Mouse (Mus musculus) stomach, postnatal 0 days (tissue): ENCODE data around the gene Omp. TPM values are rescaled to one million over a fixed set of nuclear protein-coding genes. Genes with fewer than 3 reads are reported as not detected.

Source experiments
- ATAC-seq: fragments of 200-750 bp; cut with Nextera tagmentation; 2 replicates; pipeline ENCODE4 v1.8.0; 2017; ENCODE audit not compliant: low FRiP score, low TSS enrichment
- DNase-seq: peaks from one replicate; pipeline ENCODE4 v3.0.0-alpha.2; 2016; ENCODE audit warnings: low spot score
- H3K27ac ChIP-seq: fragments of 300-500 bp; sonication (generic); replicated peaks from 2 replicates; pipeline ENCODE4 v1.5.1; 2014; ENCODE audit warnings: mild to moderate bottlenecking, control low read depth
- H3K27me3 ChIP-seq: fragments of 300-500 bp; sonication (generic); 2 replicates; pipeline ENCODE4 v1.6.1; 2014; ENCODE audit warnings: low read length; ENCODE audit not compliant: control insufficient read depth, insufficient read depth
- H3K36me3 ChIP-seq: fragments of 300-500 bp; sonication (generic); 2 replicates; pipeline ENCODE4 v1.6.1; 2014; ENCODE audit warnings: low read length, mixed read lengths; ENCODE audit not compliant: control insufficient read depth, insufficient read depth
- H3K4me1 ChIP-seq: fragments of 300-500 bp; sonication (generic); replicated peaks from 2 replicates; pipeline ENCODE4 v1.6.1; 2014; ENCODE audit warnings: antibody characterized with exemption; ENCODE audit not compliant: control insufficient read depth, insufficient read depth
- H3K4me2 ChIP-seq: fragments of 300-500 bp; sonication (generic); replicated peaks from 2 replicates; pipeline ENCODE4 v1.6.1; 2014; ENCODE audit warnings: low read depth, mild to moderate bottlenecking, control low read depth, moderate library complexity
- H3K4me3 ChIP-seq: fragments of 300-500 bp; sonication (generic); 2 replicates; pipeline ENCODE4 v1.5.1; 2014; ENCODE audit warnings: low read depth, low read length, control low read depth
- H3K9ac ChIP-seq: fragments of 300-500 bp; sonication (generic); 2 replicates; pipeline ENCODE4 v1.6.1; 2014; ENCODE audit warnings: mild to moderate bottlenecking, low read length, control low read depth, mixed read lengths
- H3K9me3 ChIP-seq: fragments of 300-500 bp; sonication (generic); 2 replicates; pipeline ENCODE4 v1.6.1; 2016; ENCODE audit warnings: low read length; ENCODE audit not compliant: control insufficient read depth
- CTCF ChIP-seq: IDR thresholded peaks from 2 replicates; pipeline ENCODE4 v1.5.1; 2016; ENCODE audit warnings: antibody characterized with exemption, low read depth, mild to moderate bottlenecking, moderate library complexity
- EP300 ChIP-seq: optimal IDR thresholded peaks from 2 replicates; pipeline ENCODE3; 2016; ENCODE audit warnings: antibody characterized with exemption
- WGBS: fragments of 180-500 bp; shearing (Covaris S2); extraction: QIAGEN DNeasy Blood & Tissue Kit; methylation state at CpG from one replicate; pipeline ENCODE4 v1.1.7; 2014; 5-methylcytosine and 5-hydroxymethylcytosine counted together
- polyA plus RNA-seq: library from polyadenylated mRNA; unstranded; fragments of >200 nt; fragmentation: Nextera tagmentation; extraction: Ambion mirVana; gene quantifications from 2 replicates; pipeline ENCODE4 v1.2.1, GENCODE M21; 2015

Gene Omp
- polyA plus RNA-seq, 1 experiment from 2014 or later = 0.65 TPM

DNA sequence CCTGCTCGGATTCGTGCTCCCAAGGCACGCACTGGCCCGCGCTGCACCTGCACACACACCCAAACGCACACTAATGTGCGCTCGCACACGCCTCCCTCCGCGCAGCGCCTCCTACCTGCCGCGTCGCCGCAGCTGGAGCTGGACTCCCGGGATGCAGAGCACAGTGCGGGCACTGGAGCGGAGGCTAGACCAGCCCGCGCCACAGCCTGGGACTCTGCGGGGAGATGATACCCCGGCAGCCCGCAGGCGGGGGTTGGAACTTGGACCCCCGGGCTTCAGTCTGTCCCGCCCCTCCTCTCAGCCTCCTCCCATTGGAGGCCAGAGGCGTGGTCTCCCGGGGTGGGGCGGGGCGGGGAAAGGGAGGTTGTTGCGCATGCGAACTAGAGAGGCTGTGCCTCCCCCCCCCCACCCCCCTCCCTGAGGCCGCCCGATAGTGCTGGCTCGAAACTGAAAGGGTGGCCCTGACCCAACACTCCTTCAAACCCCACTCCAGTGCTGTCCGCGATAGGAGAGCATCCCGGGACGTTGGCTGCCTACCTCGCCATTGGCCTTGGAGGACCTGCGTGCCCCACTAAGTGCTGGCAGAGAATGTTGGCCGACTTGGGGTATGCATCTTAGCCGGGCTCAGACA lies 32.7 kb upstream of the Omp start, which contains the start of gene Capn5:
Gene Capn5 (minus strand): TSS at position 346 of the 631 bp plus-strand sequence.
- ATAC-seq = peak; percentile 86
- no peaks in the 10 kb centered on the region for H3K36me3 ChIP-seq

GRCm38 (mm10) chr7:98177566-98177928 lies 32.2 kb upstream of the Omp start:
- H3K36me3 ChIP-seq = no peaks in the 10 kb centered on the region
- 5% methylated on average over 9 of the region's 9 CpGs for WGBS
- H3K9me3 ChIP-seq = no peaks in the 10 kb centered on the region
- no peaks in the 10 kb centered on the region for H3K27me3 ChIP-seq
- ATAC-seq (no peak), DNase-seq (no peak)
- peak overlapping the region; percentile 77 for H3K4me3 ChIP-seq
- no peak overlapping the region for H3K27ac ChIP-seq
- H3K9ac ChIP-seq = peak overlapping the region; percentile 71
- H3K4me1 ChIP-seq = 0 out of 2 replicates have a peak, but pooled peaks cover 2% of the 10 kb centered on the region
- H3K4me2 ChIP-seq = peak overlapping the region; percentile 84
- TF ChIP-seq CTCF = no peak
- no peak for TF ChIP-seq EP300

More for the DNA sequence above, 32.7 kb upstream of the Omp start, which contains the start of gene Capn5:
- Histone ChIP-seq H3K27ac (peak within 1 kb of the TSS; percentile 67), H3K9me3 (no peaks in the 10 kb centered on the region), H3K4me2 (peak within 1 kb of the TSS; percentile 84), H3K4me3 (peak within 1 kb of the TSS; percentile 77), H3K27me3 (no peaks in the 10 kb centered on the region), H3K4me1 (0 out of 2 replicates have a peak, but pooled peaks cover 2% of the 10 kb centered on the region), H3K9ac (peak within 1 kb of the TSS; percentile 71)
- TF ChIP-seq EP300 (no peak), CTCF (peak; percentile 85)
- DNase-seq = peak; percentile 93
- 2% methylated on average over 38 of the region's 44 CpGs for WGBS

DNA sequence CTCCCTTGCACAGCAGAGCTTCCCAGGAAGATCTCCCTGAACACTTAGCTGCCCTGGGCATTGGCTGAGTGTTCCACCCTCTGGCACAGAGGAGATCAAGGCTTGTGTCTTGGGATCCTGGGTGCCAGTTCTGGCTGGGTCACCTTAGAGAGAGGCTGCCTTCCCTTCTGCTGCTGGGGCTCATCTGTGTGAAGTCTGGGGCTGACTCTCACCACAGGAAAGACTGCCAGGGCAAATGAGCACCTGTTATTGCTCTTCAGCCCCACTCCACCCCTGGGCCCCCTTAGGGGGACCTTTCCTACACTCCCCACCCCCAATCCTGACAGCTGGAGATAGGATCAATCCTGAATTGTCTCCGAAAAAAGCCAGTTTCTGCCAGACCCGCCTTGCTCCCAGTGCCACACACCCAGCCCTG lies 31.8 kb upstream of the Omp start:
- H3K4me1 ChIP-seq = peaks cover 2% of the 10 kb centered on the region; the same call in 1 of the 2 replicates
- H3K36me3 ChIP-seq = no peaks in the 10 kb centered on the region
- H3K9me3 ChIP-seq = no peaks in the 10 kb centered on the region
- DNase-seq = no peak
- peak overlapping the region; percentile 77 for H3K4me3 ChIP-seq
- H3K27ac ChIP-seq = peak overlapping the region; percentile 56; the same call in 1 of the 2 replicates
- no peak overlapping the region; the same call in 1 of the 2 replicates for H3K9ac ChIP-seq
- 31% methylated on average over 2 of the region's 2 CpGs for WGBS
- H3K27me3 ChIP-seq = no peaks in the 10 kb centered on the region
- no peak for ATAC-seq
- peak overlapping the region; percentile 84 for H3K4me2 ChIP-seq
- TF ChIP-seq CTCF (no peak), EP300 (no peak)

GRCm38 (mm10) chr7:98176322-98177070 lies 31.2 kb upstream of the Omp start:
- H3K27me3 ChIP-seq = no peaks in the 10 kb centered on the region
- no peaks in the 10 kb centered on the region for H3K9me3 ChIP-seq
- DNase-seq (peak; percentile 38), ATAC-seq (no peak)
- H3K4me1 ChIP-seq = peaks cover 6% of the 10 kb centered on the region; the same call in 1 of the 2 replicates
- no peak overlapping the region for H3K4me3 ChIP-seq
- WGBS = 50% methylated on average over 8 of the region's 8 CpGs
- peak overlapping the region; percentile 84 for H3K4me2 ChIP-seq
- H3K36me3 ChIP-seq = no peaks in the 10 kb centered on the region
- no peak overlapping the region for H3K9ac ChIP-seq
- H3K27ac ChIP-seq = peak overlapping the region; percentile 56; the same call in 1 of the 2 replicates
- TF ChIP-seq CTCF = no peak
- no peak for TF ChIP-seq EP300

- H3K4me2 ChIP-seq = no peak overlapping the region
- no peaks in the 10 kb centered on the region for H3K36me3 ChIP-seq
- no peak overlapping the region for H3K9ac ChIP-seq
- no peaks in the 10 kb centered on the region for H3K27me3 ChIP-seq
- TF ChIP-seq EP300 = no peak
- TF ChIP-seq CTCF = no peak
- H3K4me3 ChIP-seq = no peak overlapping the region
- ATAC-seq = no peak
- no peaks in the 10 kb centered on the region for H3K9me3 ChIP-seq
- 82% methylated on average over 4 of the region's 4 CpGs for WGBS
- H3K4me1 ChIP-seq = peaks cover 6% of the 10 kb centered on the region; the same call in 1 of the 2 replicates
- DNase-seq = no peak
- H3K27ac ChIP-seq = no peak overlapping the region
These were observed 29.8 kb upstream of the Omp start for GRCm38 (mm10) chr7:98174883-98175755.
